Mouse (Mus musculus) urinary bladder, postnatal 36 days (tissue): ENCODE measurements at regions not wholly inside any gene's neighbourhood (a gene's known extent, or its start where the extent isn't known, plus 50 kb on each side); places are given as distances from the start of the nearest gene placed in this dataset.

Source experiments
- DNase-seq, 2 experiments: peaks; one replicate each; pipeline ENCODE4 v3.0.0; 2022; ENCODE audit warnings: low spot score in 2 of 2, mixed read lengths in 1 of 2

DNA sequence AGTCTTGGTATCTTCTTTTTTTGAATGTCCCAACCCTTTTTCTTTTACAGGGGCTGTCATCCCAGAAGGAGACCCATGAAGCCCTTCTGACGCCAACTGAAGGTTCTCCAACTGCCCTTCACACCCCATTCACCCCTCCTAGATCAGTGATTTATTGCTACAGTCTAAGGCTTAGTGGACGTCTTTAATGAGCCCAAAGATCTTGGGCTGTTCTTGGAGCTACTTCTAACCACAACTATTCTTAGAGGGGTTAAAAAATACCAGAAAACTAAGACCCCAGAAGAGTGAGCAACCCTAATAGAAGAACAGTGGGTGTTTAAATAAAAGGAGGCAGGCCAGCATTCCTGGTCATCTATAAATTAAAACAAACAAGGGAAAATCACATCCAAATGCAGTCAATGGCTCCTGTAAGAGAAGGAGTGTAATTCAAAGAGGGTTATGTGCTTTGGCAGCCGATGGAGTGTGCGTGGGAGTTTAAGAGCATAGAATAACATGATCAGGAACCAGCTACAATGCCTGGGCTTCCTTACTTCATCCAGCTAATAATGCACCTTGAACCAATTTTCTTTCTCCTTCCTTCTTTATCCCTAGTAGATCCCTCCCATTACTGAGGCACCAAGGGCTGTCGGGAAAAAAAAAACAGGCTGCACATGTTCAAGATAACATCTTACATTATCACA lies 113.3 kb downstream of the Qpct start:
- no peak for DNase-seq

DNA sequence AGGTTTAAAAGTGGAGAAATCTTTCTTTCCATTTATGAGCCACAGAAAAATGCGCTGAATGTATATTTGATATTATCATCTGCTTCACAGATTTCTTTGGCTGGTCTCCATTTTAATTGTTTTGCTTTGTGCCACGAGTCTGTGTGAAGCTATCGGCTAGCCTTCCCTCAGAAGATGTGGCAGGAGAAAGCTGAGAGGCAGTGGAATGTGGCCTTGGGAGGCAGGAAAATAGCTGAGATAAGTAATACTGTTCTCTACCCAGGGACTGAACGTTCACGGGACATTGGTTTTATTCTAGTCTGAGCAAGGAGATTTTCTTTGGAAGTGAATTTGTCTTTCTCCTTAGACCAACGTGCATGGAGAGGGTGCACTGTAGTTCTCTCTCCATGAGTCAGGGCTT lies 112.3 kb downstream of the Qpct start:
- DNase-seq: no peak

DNA sequence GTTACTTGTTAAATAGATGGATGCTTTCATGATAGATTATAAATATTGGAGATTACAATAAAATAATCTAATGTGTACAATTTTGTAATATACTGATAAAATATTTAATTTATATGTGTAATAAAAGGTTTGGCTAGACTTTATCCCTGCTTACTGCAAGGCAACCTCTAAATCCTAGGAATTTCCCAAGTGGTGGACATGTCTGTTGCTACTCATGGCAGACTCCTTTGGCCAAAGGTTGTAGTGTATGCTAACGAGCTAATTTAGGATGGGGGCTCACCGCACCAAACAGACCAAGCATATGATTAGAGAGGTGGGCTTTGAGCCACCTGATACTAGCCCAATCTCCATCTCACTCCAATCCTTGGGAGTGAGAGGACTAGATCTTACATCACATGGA lies 102.4 kb downstream of the Qpct start:
- DNase-seq: no peak

DNA sequence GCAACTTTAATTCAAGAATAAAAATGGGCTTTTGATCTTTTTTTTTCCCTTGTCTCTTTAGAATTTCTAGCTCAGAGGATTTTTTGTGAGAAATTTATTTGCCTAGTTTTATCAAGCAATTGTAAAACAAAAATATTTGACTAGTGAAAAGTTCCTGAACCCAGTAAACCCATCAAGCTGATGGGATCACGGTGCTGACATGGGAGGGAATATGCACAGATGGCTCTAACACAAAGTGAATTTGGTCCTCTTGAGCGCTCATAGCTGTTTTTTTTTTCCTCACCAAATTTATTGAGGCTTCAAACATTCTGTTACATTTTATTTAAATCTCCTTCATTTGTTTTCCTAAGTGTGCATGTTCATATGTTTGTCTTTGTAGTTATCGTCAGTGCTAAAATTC lies 101.1 kb downstream of the Qpct start:
- no peak for DNase-seq

DNA sequence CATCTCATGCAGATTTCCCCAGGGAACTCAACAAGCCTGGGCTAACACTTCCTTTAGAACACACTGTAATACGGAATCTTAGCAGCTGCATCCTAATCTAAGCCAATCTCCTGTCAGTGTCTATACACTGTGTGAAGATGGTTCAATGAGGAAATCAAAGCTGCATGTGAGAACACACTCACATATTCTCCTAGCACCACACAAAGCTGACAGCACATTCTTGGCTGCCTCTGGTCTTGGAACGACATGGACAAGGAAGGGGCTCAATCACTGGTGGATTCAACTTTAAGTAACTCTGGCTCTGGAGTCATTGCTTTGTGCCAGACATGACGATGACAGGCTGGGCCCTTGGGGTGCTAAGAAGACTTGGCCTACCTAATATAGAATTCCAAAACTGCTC lies 96.2 kb downstream of the Qpct start:
- DNase-seq: no peak

DNA sequence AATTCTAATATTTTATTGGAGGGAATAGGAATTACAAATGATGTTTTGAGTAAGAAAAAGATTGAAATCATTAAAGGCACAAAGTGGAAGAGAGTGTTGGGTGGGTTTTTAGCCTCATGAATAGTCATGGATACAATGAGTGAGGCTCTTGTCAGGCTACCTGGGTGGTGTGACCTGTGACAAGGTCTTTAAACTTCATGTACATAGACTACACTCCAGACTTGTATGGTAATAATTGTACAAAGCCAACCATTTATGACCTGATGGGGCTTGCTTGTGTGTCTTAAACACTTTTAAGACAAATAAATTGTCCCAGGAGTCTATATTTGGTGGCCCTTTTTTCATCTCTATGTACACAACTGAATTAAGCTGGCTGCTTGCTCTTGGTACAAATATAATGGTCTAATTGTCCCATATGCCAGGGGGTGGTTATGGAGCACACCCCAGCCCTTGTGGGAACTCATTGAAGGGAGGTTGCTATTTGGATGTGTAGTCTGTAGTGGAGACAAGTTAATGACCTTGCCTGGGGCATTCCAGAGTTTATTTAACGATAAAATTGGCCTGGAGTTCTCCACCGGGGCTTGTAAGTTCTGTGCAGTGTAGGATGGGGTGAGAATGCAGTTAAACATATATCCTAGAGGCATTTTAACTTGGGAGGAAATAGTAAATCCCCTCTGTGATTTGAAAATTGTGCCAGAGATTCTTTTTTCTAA lies 93.4 kb downstream of the Qpct start:
- no peak for DNase-seq

DNA sequence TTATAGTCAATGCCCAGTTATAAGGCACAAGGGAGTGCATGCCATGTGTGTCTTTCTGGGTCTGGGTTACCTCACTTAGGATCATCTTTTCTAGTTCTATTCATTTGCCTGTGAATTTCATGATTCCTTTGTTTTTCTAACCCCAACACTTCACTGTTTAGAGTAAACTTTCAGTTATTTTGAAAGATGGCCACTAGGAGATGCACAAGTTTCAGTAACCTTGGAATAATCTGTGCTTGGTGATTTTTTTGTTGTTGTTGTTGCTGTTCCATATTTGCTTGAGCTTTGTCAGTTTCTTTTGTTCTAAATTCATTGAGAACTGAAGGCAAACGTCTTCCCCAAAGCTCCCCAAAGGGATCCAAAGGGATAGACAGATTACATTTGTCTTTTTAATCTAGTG lies 91.3 kb downstream of the Qpct start:
- no peak for DNase-seq
